Mouse (Mus musculus) heart, postnatal 0 days (tissue): ENCODE measurements at regions not wholly inside any gene's neighbourhood (a gene's known extent, or its start where the extent isn't known, plus 50 kb on each side); places are given as distances from the start of the nearest gene placed in this dataset.

Source experiments
- CTCF ChIP-seq: IDR thresholded peaks from 2 replicates; pipeline ENCODE4 v1.5.1; 2016; ENCODE audit warnings: antibody characterized with exemption, control low read depth, low read depth
- EP300 ChIP-seq: IDR thresholded peaks from 2 replicates; pipeline ENCODE4 v1.6.1; 2016; ENCODE audit warnings: antibody characterized with exemption, low read depth

GRCm38 (mm10) chr12:46040216-46040615 is 778.5 kb downstream of the Nova1 start:
- no peak for TF ChIP-seq CTCF
- no peak for TF ChIP-seq EP300
